Mouse (Mus musculus) heart, embryonic 10.5 days (tissue): ENCODE data around the gene Mapk9. TPM values are rescaled to one million over a fixed set of nuclear protein-coding genes. Genes with fewer than 3 reads are reported as not detected.
A peak's percentile ranks its signal among the peaks of the same experiment; 100 is the strongest.

Experiments used
- DNase-seq: peaks from one replicate; pipeline ENCODE4 v3.0.0-alpha.2; 2017; ENCODE audit warnings: low spot score
- H3K27ac ChIP-seq: fragments of 300-500 bp; sonication (generic); 2 replicates; pipeline ENCODE4 v1.5.1; 2016; ENCODE audit warnings: mild to moderate bottlenecking
- H3K27me3 ChIP-seq: fragments of 300-500 bp; sonication (generic); 2 replicates; pipeline ENCODE4 v1.6.1; 2016; ENCODE audit warnings: mild to moderate bottlenecking; ENCODE audit not compliant: poor library complexity, insufficient read depth, severe bottlenecking
- H3K36me3 ChIP-seq: fragments of 300-500 bp; sonication (generic); 2 replicates; pipeline ENCODE4 v1.6.1; 2016; ENCODE audit warnings: mild to moderate bottlenecking, moderate library complexity
- H3K4me1 ChIP-seq: fragments of 300-500 bp; sonication (generic); 2 replicates; pipeline ENCODE4 v1.6.1; 2016; ENCODE audit warnings: mild to moderate bottlenecking
- H3K4me3 ChIP-seq: fragments of 300-500 bp; sonication (generic); 2 replicates; pipeline ENCODE4 v1.5.1; 2016; ENCODE audit warnings: mild to moderate bottlenecking, moderate library complexity
- H3K9me3 ChIP-seq: fragments of 300-500 bp; sonication (generic); 2 replicates; pipeline ENCODE4 v1.6.1; 2016; ENCODE audit warnings: mild to moderate bottlenecking, moderate library complexity
- WGBS: fragments of 180-500 bp; shearing (Covaris S2); methylation state at CpG from one replicate; pipeline ENCODE4 v1.1.7; 2016; 5-methylcytosine and 5-hydroxymethylcytosine counted together
- polyA plus RNA-seq: library from polyadenylated mRNA; unstranded; fragments of >200 nt; fragmentation: Nextera tagmentation; extraction: Ambion mirVana; gene quantifications from 2 replicates; pipeline ENCODE4 v1.2.1, GENCODE M21; 2016

The Mapk9 gene
- polyA plus RNA-seq, 1 experiment from 2014 or later = 31.5 TPM

GRCm38 (mm10) chr11:49822337-49822736, 24.2 kb upstream of the Mapk9 start:
- WGBS = 88% methylated on average over 2 of the region's 2 CpGs
- Histone ChIP-seq H3K36me3 (peaks cover 36% of the 10 kb centered on the region), H3K27ac (no peak overlapping the region), H3K9me3 (no peaks in the 10 kb centered on the region), H3K4me1 (no peaks in the 10 kb centered on the region), H3K4me3 (no peak overlapping the region), H3K27me3 (no peaks in the 10 kb centered on the region)
- no peak for DNase-seq

- DNase-seq = peak; percentile 81
- peaks cover 32% of the 10 kb centered on the region for H3K36me3 ChIP-seq
Observed at GRCm38 (mm10) chr11:49824896-49825295, 21.7 kb upstream of the Mapk9 start.

DNA sequence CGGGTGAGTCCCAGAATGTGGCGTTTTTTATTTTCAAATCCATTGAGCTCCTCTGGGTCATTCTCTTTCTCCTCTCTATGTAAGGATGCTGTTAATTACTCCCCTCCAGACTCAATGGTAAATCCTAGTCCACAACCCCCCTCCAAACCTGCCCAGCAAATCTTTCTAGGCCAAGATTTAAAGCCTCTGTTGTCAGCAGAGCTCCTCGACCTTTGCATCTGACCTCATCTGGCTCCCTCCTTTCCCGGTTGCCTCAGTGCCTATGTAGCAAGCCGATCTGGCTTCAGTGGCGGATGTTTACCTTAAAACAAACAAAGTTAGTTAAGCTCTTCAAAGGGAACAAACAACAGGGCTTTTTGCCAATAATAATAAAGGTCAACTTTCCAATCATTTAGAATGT, 19.3 kb upstream of the Mapk9 start:
- H3K9me3 ChIP-seq = no peaks in the 10 kb centered on the region
- DNase-seq = no peak
- no peak overlapping the region for H3K27ac ChIP-seq
- no peaks in the 10 kb centered on the region for H3K27me3 ChIP-seq
- peaks cover 53% of the 10 kb centered on the region for H3K36me3 ChIP-seq
- H3K4me3 ChIP-seq = no peak overlapping the region
- no peaks in the 10 kb centered on the region for H3K4me1 ChIP-seq
- 53% methylated on average over 6 of the region's 6 CpGs for WGBS

More at GRCm38 (mm10) chr11:49824896-49825295, 21.7 kb upstream of the Mapk9 start:
- no peak overlapping the region for H3K4me3 ChIP-seq
- H3K4me1 ChIP-seq = no peaks in the 10 kb centered on the region
- no peak overlapping the region for H3K27ac ChIP-seq
- H3K27me3 ChIP-seq = no peaks in the 10 kb centered on the region
- H3K9me3 ChIP-seq = no peaks in the 10 kb centered on the region
- 41% methylated on average over 2 of the region's 2 CpGs for WGBS

GRCm38 (mm10) chr11:49829176-49829745, 17.3 kb upstream of the Mapk9 start:
- H3K4me1 ChIP-seq = no peaks in the 10 kb centered on the region
- no peaks in the 10 kb centered on the region for H3K27me3 ChIP-seq
- no peaks in the 10 kb centered on the region for H3K9me3 ChIP-seq
- H3K4me3 ChIP-seq = no peak overlapping the region
- WGBS = 69% methylated on average over 7 of the region's 7 CpGs
- no peak overlapping the region for H3K27ac ChIP-seq
- no peak for DNase-seq
- peaks cover 58% of the 10 kb centered on the region for H3K36me3 ChIP-seq

GRCm38 (mm10) chr11:49831980-49832379, 14.6 kb upstream of the Mapk9 start:
- Histone ChIP-seq H3K9me3 (no peaks in the 10 kb centered on the region), H3K27me3 (no peaks in the 10 kb centered on the region), H3K27ac (no peak overlapping the region), H3K4me3 (no peak overlapping the region), H3K4me1 (no peaks in the 10 kb centered on the region), H3K36me3 (peaks cover 62% of the 10 kb centered on the region)
- WGBS = 78% methylated on average over 12 of the region's 12 CpGs
- DNase-seq = no peak

- H3K27me3 ChIP-seq = no peaks in the 10 kb centered on the region
- H3K4me1 ChIP-seq = peaks cover 7% of the 10 kb centered on the region; the same call in 1 of the 2 replicates
- 75% methylated on average over 5 of the region's 5 CpGs for WGBS
- H3K27ac ChIP-seq = no peak overlapping the region
- peaks cover 69% of the 10 kb centered on the region for H3K36me3 ChIP-seq
- H3K9me3 ChIP-seq = no peaks in the 10 kb centered on the region
- no peak overlapping the region for H3K4me3 ChIP-seq
- no peak for DNase-seq
Observed at GRCm38 (mm10) chr11:49832962-49833361, 13.6 kb upstream of the Mapk9 start.

- Histone ChIP-seq H3K27ac (no peak overlapping the region), H3K9me3 (no peaks in the 10 kb centered on the region), H3K27me3 (no peaks in the 10 kb centered on the region), H3K4me1 (peaks cover 10% of the 10 kb centered on the region; the same call in 1 of the 2 replicates), H3K4me3 (no peak overlapping the region), H3K36me3 (peaks cover 72% of the 10 kb centered on the region)
- WGBS = 85% methylated on average over 6 of the region's 6 CpGs
- no peak for DNase-seq
Observed at GRCm38 (mm10) chr11:49834248-49834647, 12.3 kb upstream of the Mapk9 start.

DNA sequence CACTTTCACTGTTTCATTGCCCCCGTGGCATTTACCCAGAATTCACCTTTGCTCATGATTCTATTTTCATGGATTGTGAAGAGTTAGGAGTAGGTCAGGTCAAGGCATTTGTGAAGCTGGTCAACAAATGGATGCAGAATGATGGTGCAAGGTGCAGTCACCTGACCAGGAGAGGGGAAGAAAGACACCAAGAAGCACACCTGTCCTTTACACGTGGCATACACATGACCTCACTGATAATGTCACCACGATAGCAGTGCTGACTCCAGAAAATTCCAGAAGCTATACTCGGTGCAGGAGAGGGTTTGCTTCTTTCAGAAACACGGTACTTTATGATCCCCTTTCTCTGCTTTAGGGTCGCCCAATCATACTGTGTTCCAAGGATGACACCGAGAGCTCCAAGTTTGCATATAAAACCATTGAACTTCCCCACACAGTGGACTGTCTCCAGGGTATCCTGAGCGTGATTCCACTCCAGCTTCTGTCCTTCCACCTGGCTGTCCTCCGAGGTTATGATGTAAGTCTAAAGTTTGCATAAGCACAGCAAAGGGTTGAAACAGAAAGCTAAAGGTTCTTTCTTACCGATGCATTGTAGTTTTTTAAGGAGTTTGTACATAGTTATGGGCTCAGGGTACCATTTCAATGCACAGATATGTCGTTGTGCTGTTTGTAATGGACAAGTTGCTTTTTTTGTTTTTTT, 11.1 kb upstream of the Mapk9 start:
- H3K9me3 ChIP-seq = no peaks in the 10 kb centered on the region
- H3K4me1 ChIP-seq = peaks cover 10% of the 10 kb centered on the region; the same call in 1 of the 2 replicates
- H3K27ac ChIP-seq = no peak overlapping the region
- no peak for DNase-seq
- H3K36me3 ChIP-seq = peaks cover 61% of the 10 kb centered on the region
- 87% methylated on average over 11 of the region's 11 CpGs for WGBS
- H3K27me3 ChIP-seq = no peaks in the 10 kb centered on the region
- H3K4me3 ChIP-seq = no peak overlapping the region

DNA sequence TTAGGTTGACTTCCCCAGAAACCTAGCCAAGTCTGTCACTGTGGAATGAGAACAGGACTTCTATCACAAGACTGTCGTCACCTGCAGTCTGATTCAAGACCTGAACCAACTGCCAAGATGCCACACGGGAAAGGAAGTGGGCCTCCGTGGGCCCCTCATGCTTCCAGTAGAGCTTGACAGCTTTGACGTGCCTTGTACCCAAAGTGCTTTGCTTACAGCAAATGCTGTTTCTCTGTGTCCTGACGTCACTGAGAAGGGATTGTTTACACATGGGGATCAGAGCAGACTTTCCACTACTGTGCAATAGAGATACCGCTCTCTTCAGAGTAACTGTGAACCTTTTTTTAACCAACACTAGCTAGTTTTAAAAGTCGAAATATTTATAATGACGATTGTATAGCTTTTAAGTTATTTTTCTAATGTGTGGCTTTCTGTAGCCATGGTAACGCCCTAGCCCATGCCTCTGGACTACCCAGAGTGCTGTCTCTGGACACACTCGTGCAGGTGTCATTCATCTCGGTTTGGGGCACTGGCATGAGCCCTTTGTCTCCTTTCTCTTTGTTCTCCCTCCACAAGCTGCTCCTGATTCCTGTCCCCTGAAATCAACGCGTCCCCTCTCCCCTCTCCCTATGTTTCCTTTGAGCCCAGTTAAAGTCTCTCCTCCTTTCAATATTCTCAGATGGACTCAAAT, 8.7 kb upstream of the Mapk9 start:
- H3K9me3 ChIP-seq = no peaks in the 10 kb centered on the region
- no peak overlapping the region for H3K27ac ChIP-seq
- peaks cover 13% of the 10 kb centered on the region; the same call in 1 of the 2 replicates for H3K4me1 ChIP-seq
- peaks cover 39% of the 10 kb centered on the region for H3K36me3 ChIP-seq
- 58% methylated on average over 13 of the region's 13 CpGs for WGBS
- H3K4me3 ChIP-seq = no peak overlapping the region
- DNase-seq = peak; percentile 61
- no peaks in the 10 kb centered on the region for H3K27me3 ChIP-seq

GRCm38 (mm10) chr11:49840666-49841065, 5.9 kb upstream of the Mapk9 start:
- Histone ChIP-seq H3K9me3 (no peaks in the 10 kb centered on the region), H3K36me3 (0 out of 2 replicates have a peak, but pooled peaks cover 13% of the 10 kb centered on the region), H3K27me3 (no peaks in the 10 kb centered on the region), H3K4me1 (peaks cover 13% of the 10 kb centered on the region), H3K27ac (no peak overlapping the region), H3K4me3 (no peak overlapping the region)
- peak; percentile 28 for DNase-seq
- 72% methylated on average over 1 of the region's 1 CpGs for WGBS

DNA sequence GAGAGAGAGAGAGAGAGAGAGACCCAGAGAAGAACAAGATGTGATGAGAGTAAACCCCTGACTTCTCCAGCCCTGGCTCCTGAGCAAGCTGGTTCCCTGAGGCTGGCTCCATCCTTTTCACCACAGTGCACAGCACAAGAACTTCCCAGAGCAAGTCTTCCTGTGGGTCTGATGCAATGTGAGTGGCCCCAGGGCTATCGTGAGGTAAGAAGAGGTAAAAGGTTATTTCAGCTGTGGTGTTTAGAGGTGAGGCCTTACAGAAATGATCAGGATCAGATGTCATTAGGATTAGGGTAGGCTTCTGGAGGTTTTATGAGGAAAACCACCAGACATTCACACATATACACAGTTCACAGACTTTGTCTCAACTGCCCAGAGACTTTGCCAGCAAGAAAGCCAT, 4.7 kb upstream of the Mapk9 start:
- 87% methylated on average over 1 of the region's 1 CpGs for WGBS

DNA sequence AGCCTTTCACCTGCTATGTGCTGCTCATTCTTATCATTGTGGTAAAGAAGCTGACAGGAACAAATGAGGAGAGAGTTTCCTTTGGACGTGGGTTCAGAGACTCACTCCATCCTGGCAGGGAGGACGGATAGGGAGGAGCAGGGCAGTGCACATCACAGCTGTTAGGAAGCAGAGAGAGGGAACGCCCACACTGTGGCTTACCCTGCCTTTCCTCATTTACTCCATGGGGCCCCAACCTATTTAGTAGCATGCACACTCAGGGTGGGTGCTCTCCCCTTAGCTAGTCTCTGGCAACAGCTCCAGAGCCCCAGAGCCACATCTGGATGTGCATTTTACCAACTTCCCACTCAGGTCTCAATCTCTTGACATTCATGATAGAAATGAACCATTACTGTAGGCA, 3.8 kb upstream of the Mapk9 start:
- peak; percentile 71 for DNase-seq
- no peak overlapping the region for H3K4me3 ChIP-seq
- 0 out of 2 replicates have a peak, but pooled peaks cover 3% of the 10 kb centered on the region for H3K36me3 ChIP-seq
- H3K27ac ChIP-seq = no peak overlapping the region
- H3K4me1 ChIP-seq = peaks cover 24% of the 10 kb centered on the region
- H3K9me3 ChIP-seq = no peaks in the 10 kb centered on the region
- no peaks in the 10 kb centered on the region for H3K27me3 ChIP-seq
- WGBS = 44% methylated on average over 3 of the region's 3 CpGs

More for the DNA sequence above, 4.7 kb upstream of the Mapk9 start:
- Histone ChIP-seq H3K4me3 (no peak overlapping the region), H3K27ac (no peak overlapping the region), H3K4me1 (peaks cover 22% of the 10 kb centered on the region), H3K36me3 (0 out of 2 replicates have a peak, but pooled peaks cover 11% of the 10 kb centered on the region), H3K9me3 (no peaks in the 10 kb centered on the region), H3K27me3 (no peaks in the 10 kb centered on the region)
- peak; percentile 41 for DNase-seq

GRCm38 (mm10) chr11:49844311-49844710, 2.2 kb upstream of the Mapk9 start:
- DNase-seq = peak; percentile 65
- Histone ChIP-seq H3K27ac (no peak overlapping the region), H3K9me3 (no peaks in the 10 kb centered on the region), H3K36me3 (no peaks in the 10 kb centered on the region), H3K4me1 (peaks cover 30% of the 10 kb centered on the region), H3K4me3 (no peak overlapping the region), H3K27me3 (no peaks in the 10 kb centered on the region)
- 84% methylated on average over 10 of the region's 10 CpGs for WGBS
